Mouse (Mus musculus): ENCODE results near the gene Ptpn7.
"Not testable (repeated sequence)": the region's sequence is repeated elsewhere in the genome, so short reads cannot be mapped to it uniquely, and the experiment has no call there.

The Ptpn7 gene

GRCm38 (mm10) chr1:135189186-135189585, 56.7 kb downstream of the Ptpn7 start:
- no peak for DNase-seq

GRCm38 (mm10) chr1:135194335-135194734, 61.8 kb downstream of the Ptpn7 start:
- not testable (repeated sequence) for DNase-seq

Measured in kidney, adult 9 months (tissue).